Mouse (Mus musculus): ENCODE results near the gene Acox2.

Acox2 gene

GRCm38 (mm10) chr14:8213803-8214224 lies 45.3 kb downstream of the Acox2 start, which contains the start of gene Kctd6:
Gene Kctd6 (plus strand): TSS chr14:8214140.
- DNase-seq (ENCODE audit: low read depth, low spot score): peak; percentile 85

GRCm38 (mm10) chr14:8212996-8213395 lies 46.2 kb downstream of the Acox2 start:
- DNase-seq (ENCODE audit: low read depth, low spot score): no peak

DNA sequence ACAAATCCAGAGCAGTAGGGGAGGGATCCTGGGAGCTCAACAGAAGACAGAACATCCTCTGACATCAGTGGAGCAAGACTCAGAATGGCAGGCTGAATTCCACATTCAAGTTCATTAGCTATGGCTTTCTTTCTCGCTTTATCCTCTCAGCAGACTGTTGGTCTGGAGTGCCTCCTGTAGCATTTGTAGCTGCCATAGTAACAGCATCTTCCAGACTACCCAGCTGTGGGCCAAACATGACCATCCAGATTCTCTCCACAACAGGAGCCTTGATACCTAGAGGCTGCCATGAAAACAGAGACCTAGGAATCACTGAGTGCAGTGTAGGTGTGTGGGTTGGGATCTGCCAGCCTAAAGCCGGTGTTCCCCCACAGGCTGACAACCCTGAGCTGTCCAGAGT lies 49.3 kb downstream of the Acox2 start:
- no peak for DNase-seq (ENCODE audit: low read depth, low spot score)

GRCm38 (mm10) chr14:8208876-8209275 lies 50.3 kb downstream of the Acox2 start:
- DNase-seq (ENCODE audit: low read depth, low spot score): peak; percentile 32

- DNase-seq (ENCODE audit: low read depth, low spot score): no peak
Measured at GRCm38 (mm10) chr14:8207543-8207942, 51.6 kb downstream of the Acox2 start.

DNA sequence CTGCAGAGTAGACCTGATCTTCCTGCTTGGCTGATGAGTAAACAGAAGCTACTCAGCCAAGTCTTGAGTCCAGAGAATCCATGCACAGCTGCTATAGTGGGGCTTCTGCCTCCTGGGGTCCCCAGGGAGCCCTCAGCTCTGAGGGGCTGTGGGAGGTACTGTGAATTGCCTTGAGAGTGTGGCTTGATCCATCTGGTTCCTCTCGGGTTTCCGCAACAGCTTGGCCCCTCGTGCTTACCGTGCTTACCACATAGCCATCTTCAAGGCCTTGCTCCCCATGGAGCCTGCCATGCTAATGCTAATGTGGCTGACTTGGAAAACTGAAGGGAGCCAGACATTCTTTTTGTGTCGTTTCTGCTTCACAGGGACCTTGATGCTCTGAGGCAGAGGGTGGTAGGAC lies 52.0 kb downstream of the Acox2 start:
- no peak for DNase-seq (ENCODE audit: low read depth, low spot score)

- DNase-seq (ENCODE audit: low read depth, low spot score): no peak
Measured at GRCm38 (mm10) chr14:8206179-8206910, 52.8 kb downstream of the Acox2 start.

- DNase-seq (ENCODE audit: low read depth, low spot score): no peak
Measured at GRCm38 (mm10) chr14:8201715-8202114, 57.4 kb downstream of the Acox2 start.

DNA sequence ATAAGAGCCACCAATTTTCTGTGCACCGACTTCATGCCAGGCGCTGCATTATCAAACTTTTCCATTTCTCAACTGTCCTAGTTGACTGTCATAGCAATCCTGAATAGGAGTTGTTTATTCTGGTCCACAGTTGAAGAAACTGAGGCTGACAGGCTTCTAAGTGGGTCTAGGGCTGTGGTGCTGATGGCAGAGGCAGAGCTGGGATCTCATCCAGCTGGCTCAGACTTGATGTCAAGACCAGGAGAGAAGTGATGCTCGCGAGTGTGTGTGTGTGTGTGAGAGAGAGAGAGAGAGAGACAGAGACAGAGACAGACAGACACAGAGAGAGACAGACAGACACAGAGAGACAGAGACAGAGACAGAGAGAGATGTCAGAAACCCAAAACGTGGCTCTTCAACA lies 58.4 kb downstream of the Acox2 start:
- DNase-seq (ENCODE audit: low read depth, low spot score): no peak

DNA sequence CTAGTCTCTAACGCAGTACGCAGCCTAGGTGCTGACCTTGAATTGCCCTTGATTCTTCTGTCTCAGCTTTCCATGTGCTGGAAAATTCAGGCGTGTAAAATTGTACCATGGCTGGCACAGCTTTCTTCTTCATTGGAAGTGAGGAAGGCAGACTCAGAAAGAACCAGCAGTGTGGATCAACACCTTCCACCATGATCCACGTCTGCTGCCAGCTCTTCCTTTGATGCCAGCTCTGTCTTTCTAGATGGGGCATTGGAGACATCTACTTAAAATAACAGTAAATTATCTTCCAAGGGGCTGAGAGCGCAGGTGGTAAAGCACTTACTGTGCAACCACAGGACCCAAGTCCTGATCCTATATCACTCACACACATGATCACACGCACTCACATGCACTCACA lies 66.4 kb downstream of the Acox2 start:
- no peak for DNase-seq (ENCODE audit: low read depth, low spot score)

GRCm38 (mm10) chr14:8191331-8191965 lies 67.7 kb downstream of the Acox2 start:
- DNase-seq (ENCODE audit: low read depth, low spot score): no peak

DNA sequence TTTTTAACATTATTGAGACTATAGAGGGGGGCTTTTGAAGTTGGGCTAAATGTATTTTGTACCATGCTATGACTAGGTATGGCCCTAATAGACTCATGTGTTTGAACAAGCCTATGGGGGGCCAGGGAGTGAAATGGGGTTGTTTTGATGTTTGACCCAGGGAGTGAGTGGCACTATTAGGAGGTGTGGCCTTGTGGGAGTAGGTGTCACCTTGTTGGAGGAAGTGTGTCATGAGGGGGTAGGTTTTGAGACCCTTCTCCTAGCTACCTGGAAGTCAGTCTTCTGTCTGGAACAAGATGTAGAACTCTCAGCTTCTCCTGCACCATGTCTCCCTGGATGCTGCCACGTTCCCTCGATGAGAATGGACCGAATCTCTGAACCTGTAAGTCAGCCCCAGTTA lies 68.6 kb downstream of the Acox2 start:
- DNase-seq (ENCODE audit: low read depth, low spot score): no peak

DNA sequence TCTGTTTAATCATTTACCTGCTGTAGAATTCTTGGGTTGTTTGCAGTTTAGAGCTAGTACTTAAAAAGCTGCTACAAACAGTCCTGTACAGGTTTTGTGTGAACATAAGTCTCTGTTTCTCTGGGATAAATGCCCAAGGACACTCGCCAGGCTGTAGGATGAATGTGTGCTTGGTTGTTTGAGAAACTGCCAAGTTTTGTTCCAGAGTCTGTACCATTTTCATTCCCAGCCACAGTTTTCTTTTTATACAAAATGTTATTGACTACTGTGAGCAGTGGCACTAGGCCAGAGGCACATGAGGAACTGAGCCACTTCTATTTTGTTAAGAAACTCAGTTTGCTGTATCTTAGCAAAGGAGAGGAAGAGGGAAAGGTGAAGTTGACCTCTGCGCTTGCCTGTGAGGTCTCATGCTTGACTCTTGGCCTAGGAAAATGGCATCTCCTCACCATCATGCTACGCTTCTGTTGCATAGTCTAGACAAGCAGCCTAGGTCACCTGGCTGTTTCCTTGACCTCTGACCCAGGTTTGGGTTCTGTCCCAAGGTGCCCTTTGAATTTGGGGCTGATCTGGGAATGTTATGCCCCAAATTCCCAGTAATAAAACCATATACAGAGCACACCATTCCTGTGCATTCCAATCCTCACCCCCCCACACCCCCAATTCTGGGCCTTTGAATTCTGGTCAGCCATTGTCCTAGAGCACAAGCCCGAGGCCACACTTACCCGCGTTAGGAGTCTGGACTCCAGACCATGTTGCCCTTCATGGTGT lies 72.7 kb downstream of the Acox2 start:
- DNase-seq (ENCODE audit: low read depth, low spot score): peak; percentile 37

DNA sequence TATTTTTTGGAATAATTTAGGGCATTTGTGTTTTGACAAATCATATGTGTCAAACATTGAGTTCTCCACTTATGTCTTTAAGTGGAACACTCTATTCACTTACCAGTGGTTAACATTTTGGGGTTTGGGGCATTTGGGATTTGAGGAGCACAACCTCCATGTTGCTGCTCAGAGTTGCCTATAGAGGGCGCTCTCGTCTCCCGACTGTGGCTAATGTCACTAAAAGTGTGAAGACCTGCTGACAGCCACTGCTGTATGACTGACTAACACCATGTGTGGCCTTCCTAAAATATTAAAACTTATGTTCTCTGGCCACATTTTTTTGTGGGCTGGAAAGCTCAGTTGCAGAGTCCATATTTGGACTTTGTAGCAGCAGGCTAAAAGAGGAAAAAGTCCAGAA lies 75.8 kb downstream of the Acox2 start:
- DNase-seq (ENCODE audit: low read depth, low spot score): no peak

- DNase-seq (ENCODE audit: low read depth, low spot score): no peak
Measured at GRCm38 (mm10) chr14:8180371-8181035, 78.7 kb downstream of the Acox2 start.

GRCm38 (mm10) chr14:8176251-8176650 lies 82.9 kb downstream of the Acox2 start:
- DNase-seq (ENCODE audit: low read depth, low spot score): no peak
